Mouse (Mus musculus) bone marrow macrophage, adult 2 months (primary cell): ENCODE data around the gene Tgfb3.

Experiments used
- CTCF ChIP-seq: IDR thresholded peaks from 2 replicates; pipeline ENCODE4 v1.5.1; 2012; ENCODE audit warnings: low read depth, mild to moderate bottlenecking, low read length, moderate library complexity
- POLR2A ChIP-seq: IDR thresholded peaks from 2 replicates; pipeline ENCODE4 v1.6.1; 2012; ENCODE audit warnings: mild to moderate bottlenecking, low read depth, low read length, borderline replicate concordance

- peak; percentile 14; the same call in 1 of the 2 replicates for TF ChIP-seq CTCF
- TF ChIP-seq POLR2A: no peak
Observed at GRCm38 (mm10) chr12:86082481-86083012, 3.7 kb upstream of the Tgfb3 start, which contains the start of gene Ift43.
